Mouse (Mus musculus) forebrain, embryonic 12.5 days (tissue): ENCODE measurements around the gene Gtf2f1. TPM values are rescaled to one million over a fixed set of nuclear protein-coding genes. Genes with fewer than 3 reads are reported as not detected.
A peak's percentile ranks its signal among the peaks of the same experiment; 100 is the strongest.
"Not testable (repeated sequence)": the region's sequence is repeated elsewhere in the genome, so short reads cannot be mapped to it uniquely, and the experiment has no call there.

Experiments used
- ATAC-seq: fragments of 200-750 bp; cut with Nextera tagmentation; 2 replicates; pipeline ENCODE4 v1.8.0; 2017; ENCODE audit warnings: moderate TSS enrichment; ENCODE audit not compliant: low FRiP score
- H3K27ac ChIP-seq: fragments of 300-500 bp; sonication (generic); 2 replicates; pipeline ENCODE4 v1.5.1; 2016; ENCODE audit warnings: mild to moderate bottlenecking
- H3K27me3 ChIP-seq: fragments of 300-500 bp; sonication (generic); 2 replicates; pipeline ENCODE4 v1.6.1; 2016; ENCODE audit warnings: mild to moderate bottlenecking
- H3K36me3 ChIP-seq: fragments of 300-500 bp; sonication (generic); replicated peaks from 2 replicates; pipeline ENCODE4 v1.6.1; 2016; ENCODE audit warnings: mild to moderate bottlenecking
- H3K4me1 ChIP-seq: fragments of 300-500 bp; sonication (generic); 2 replicates; pipeline ENCODE4 v1.6.1; 2016
- H3K4me2 ChIP-seq: fragments of 300-500 bp; sonication (generic); 2 replicates; pipeline ENCODE4 v1.6.1; 2016; ENCODE audit warnings: mild to moderate bottlenecking, moderate library complexity
- H3K4me3 ChIP-seq: fragments of 300-500 bp; sonication (generic); replicated peaks from 2 replicates; pipeline ENCODE4 v1.5.1; 2016; ENCODE audit warnings: mild to moderate bottlenecking
- H3K9ac ChIP-seq: fragments of 300-500 bp; sonication (generic); 2 replicates; pipeline ENCODE4 v1.6.1; 2016; ENCODE audit warnings: mild to moderate bottlenecking
- H3K9me3 ChIP-seq: fragments of 300-500 bp; sonication (generic); 2 replicates; pipeline ENCODE4 v1.6.1; 2016
- WGBS: fragments of 180-500 bp; shearing (Covaris S2); methylation state at CpG from one replicate; pipeline ENCODE4 v1.1.7; 2016; 5-methylcytosine and 5-hydroxymethylcytosine counted together
- polyA plus RNA-seq: library from polyadenylated mRNA; unstranded; fragments of >200 nt; fragmentation: Nextera tagmentation; extraction: Ambion mirVana; gene quantifications from 2 replicates; pipeline ENCODE4 v1.2.1, GENCODE M21; 2016

Gene Gtf2f1
- 80.9 and 81.8 TPM in 2 replicates for polyA plus RNA-seq

- Histone ChIP-seq H3K36me3 (peaks cover 29% of the 10 kb centered on the region), H3K4me3 (peak within 1 kb of the TSS; percentile 72), H3K27ac (peak within 1 kb of the TSS; percentile 95), H3K27me3 (no peaks in the 10 kb centered on the region), H3K4me1 (peaks cover 24% of the 10 kb centered on the region), H3K9me3 (no peaks in the 10 kb centered on the region), H3K4me2 (peak within 1 kb of the TSS; percentile 88), H3K9ac (peak within 1 kb of the TSS; percentile 81)
- peak; percentile 93 for ATAC-seq
- under 1% methylated on average over 51 of the region's 51 CpGs for WGBS
These were observed at the start of gene Gtf2f1, which contains the start of gene Gm17949 for GRCm38 (mm10) chr17:57011236-57012141. Gene Gtf2f1, minus strand, starts transcription at chr17:57011288. Gene Gm17949, plus strand, starts transcription at chr17:57011469.

DNA sequence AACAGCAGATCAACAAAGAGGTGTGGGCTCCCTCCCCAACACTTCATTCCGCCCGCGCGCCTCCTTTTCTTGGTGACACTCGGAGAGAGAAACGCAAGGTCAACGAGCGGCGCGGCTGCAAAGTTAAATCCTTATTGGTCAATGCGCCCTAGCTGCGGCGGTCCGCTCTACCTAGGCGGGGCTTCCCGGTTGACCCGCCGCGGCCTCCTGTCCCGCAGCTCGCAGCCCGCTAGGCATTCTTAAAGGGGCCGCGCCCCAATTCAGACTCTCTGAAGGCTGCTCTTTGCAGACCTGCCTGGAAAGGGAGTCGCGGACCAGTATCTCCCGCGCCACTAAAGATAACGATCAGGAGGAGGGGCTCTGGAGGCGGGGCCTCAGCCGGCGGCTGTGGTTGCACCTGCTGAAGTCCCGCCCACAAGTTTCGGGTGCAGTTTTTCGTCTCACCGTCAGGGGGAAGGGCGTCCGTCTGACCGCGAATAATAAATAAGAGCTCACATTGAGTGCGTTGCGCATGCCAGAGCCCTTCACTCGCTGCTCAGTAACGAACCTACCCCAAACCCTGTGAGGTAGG lies 49.2 kb upstream of the Gtf2f1 start:
- WGBS: under 1% methylated on average over 44 of the region's 44 CpGs
- H3K4me2 ChIP-seq: peak overlapping the region; percentile 87
- peak overlapping the region; percentile 76; the same call in 1 of the 2 replicates for H3K9ac ChIP-seq
- ATAC-seq: peak; percentile 91
- peaks cover 9% of the 10 kb centered on the region for H3K36me3 ChIP-seq
- no peaks in the 10 kb centered on the region for H3K9me3 ChIP-seq
- H3K4me3 ChIP-seq: peak overlapping the region; percentile 69
- H3K4me1 ChIP-seq: peaks cover 30% of the 10 kb centered on the region
- peaks cover 43% of the 10 kb centered on the region for H3K27me3 ChIP-seq
- peak overlapping the region; percentile 90 for H3K27ac ChIP-seq

GRCm38 (mm10) chr17:57059486-57059977 lies 48.4 kb upstream of the Gtf2f1 start, which contains the start of gene Slc25a23:
Gene Slc25a23, minus strand, starts transcription at chr17:57059863.
- 1% methylated on average over 38 of the region's 45 CpGs for WGBS

DNA sequence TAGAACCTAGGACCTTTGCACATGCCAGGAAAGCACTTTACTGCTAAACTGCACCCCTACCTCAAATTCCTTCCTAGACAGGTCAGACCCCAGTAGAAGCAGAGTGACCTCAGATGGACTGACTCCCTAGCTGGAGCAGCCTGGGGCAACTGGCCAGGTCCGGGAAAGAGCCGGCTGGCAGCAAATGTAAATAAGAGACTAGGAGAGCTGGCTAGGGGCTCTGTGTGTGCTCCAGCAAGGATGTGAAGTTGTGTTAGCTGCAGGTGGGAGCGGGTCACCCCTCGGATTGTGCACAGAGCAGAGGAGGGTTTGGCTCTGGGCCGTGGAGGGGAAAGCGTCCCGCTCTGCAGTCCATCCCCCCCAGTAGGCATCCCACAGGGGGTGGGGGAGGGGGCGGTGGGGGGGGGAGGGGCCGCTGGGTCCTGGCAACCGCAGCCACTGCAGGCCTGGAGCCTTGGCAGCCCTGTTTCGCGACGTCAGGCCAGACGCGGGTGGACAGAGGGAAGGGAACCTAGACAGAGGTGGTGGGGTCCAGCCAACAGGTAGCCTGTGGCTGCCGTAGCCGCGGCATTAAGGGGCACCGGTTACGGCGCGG lies 47.9 kb upstream of the Gtf2f1 start, which contains the start of gene Crb3:
Gene Crb3, plus strand, starts transcription at position 215 of the 595 bp plus-strand sequence.
- H3K27ac ChIP-seq: peak within 1 kb of the TSS; percentile 90
- no peaks in the 10 kb centered on the region for H3K9me3 ChIP-seq
- peaks cover 22% of the 10 kb centered on the region for H3K36me3 ChIP-seq
- peaks cover 30% of the 10 kb centered on the region for H3K4me1 ChIP-seq
- peak within 1 kb of the TSS; percentile 87 for H3K4me2 ChIP-seq
- peaks cover 30% of the 10 kb centered on the region for H3K27me3 ChIP-seq
- peak within 1 kb of the TSS; percentile 76 for H3K9ac ChIP-seq
- H3K4me3 ChIP-seq: peak within 1 kb of the TSS; percentile 69
- WGBS: under 1% methylated on average over 12 of the region's 22 CpGs
- peak; percentile 10; the same call in 1 of the 2 replicates for ATAC-seq

More at GRCm38 (mm10) chr17:57059486-57059977, 48.4 kb upstream of the Gtf2f1 start, which contains the start of gene Slc25a23:
- peak; percentile 80 for ATAC-seq
- peak within 1 kb of the TSS; percentile 90 for H3K27ac ChIP-seq
- H3K27me3 ChIP-seq: peaks cover 36% of the 10 kb centered on the region
- peak within 1 kb of the TSS; percentile 76 for H3K9ac ChIP-seq
- H3K4me2 ChIP-seq: peak within 1 kb of the TSS; percentile 87
- peak within 1 kb of the TSS; percentile 69 for H3K4me3 ChIP-seq
- peaks cover 30% of the 10 kb centered on the region for H3K4me1 ChIP-seq
- H3K36me3 ChIP-seq: peaks cover 16% of the 10 kb centered on the region
- H3K9me3 ChIP-seq: no peaks in the 10 kb centered on the region

DNA sequence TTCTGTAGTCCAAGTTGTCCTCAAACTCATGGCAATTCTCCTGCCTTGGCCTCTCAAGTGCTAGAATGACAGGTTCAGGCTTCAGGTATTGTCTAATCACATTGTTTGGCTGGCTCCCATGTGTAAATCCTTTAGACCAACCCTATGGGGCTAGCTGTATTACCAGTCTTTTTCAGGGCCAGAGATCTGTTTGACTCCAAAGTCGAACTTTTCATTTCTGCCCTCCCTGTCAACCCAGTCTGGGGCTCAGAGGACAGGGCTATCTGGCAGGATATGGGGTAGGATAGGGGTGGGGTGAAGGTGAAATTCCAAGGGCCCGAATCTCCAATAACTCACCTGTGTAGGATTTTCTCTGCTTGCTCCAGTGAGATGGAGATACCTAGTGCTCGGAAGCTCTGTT lies 45.2 kb upstream of the Gtf2f1 start:
- Histone ChIP-seq H3K9me3 (no peaks in the 10 kb centered on the region), H3K4me1 (peaks cover 19% of the 10 kb centered on the region), H3K36me3 (peaks cover 44% of the 10 kb centered on the region), H3K4me3 (no peak overlapping the region), H3K27ac (no peak overlapping the region), H3K27me3 (peaks cover 4% of the 10 kb centered on the region), H3K9ac (no peak overlapping the region), H3K4me2 (no peak overlapping the region)
- no peak for ATAC-seq
- 89% methylated on average over 3 of the region's 3 CpGs for WGBS

DNA sequence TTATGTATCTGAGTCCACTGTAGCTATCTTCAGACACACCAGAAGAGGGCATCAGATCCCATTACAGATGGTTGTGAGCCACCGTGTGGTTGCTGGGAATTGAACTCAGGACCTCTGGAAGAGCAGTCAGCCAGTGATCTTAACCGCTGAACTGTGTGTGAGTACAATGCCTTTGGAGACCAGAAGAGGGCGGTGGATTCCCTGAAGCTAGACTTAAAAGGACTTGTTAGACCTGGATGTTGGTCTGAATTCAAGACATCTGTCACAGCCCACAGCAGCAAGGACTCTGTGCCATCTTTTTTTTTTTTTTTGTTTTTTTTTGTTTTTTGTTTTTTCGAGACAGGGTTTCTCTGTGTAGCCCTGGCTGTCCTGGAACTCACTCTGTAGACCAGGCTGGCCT lies 40.6 kb upstream of the Gtf2f1 start:
- H3K4me1 ChIP-seq, H3K27ac ChIP-seq, H3K4me3 ChIP-seq, H3K27me3 ChIP-seq, ATAC-seq, H3K9ac ChIP-seq, H3K4me2 ChIP-seq, H3K9me3 ChIP-seq: not testable (repeated sequence)
- WGBS: 86% methylated on average over 4 of the region's 4 CpGs
- H3K36me3 ChIP-seq: peaks cover 70% of the 10 kb centered on the region

GRCm38 (mm10) chr17:57048816-57049215 lies 37.7 kb upstream of the Gtf2f1 start:
- WGBS: 97% methylated on average over 3 of the region's 3 CpGs
- Histone ChIP-seq H3K4me2 (no peak overlapping the region), H3K36me3 (peaks cover 67% of the 10 kb centered on the region), H3K4me1 (no peaks in the 10 kb centered on the region), H3K27ac (no peak overlapping the region), H3K4me3 (no peak overlapping the region), H3K27me3 (no peaks in the 10 kb centered on the region), H3K9me3 (no peaks in the 10 kb centered on the region), H3K9ac (no peak overlapping the region)
- no peak for ATAC-seq

DNA sequence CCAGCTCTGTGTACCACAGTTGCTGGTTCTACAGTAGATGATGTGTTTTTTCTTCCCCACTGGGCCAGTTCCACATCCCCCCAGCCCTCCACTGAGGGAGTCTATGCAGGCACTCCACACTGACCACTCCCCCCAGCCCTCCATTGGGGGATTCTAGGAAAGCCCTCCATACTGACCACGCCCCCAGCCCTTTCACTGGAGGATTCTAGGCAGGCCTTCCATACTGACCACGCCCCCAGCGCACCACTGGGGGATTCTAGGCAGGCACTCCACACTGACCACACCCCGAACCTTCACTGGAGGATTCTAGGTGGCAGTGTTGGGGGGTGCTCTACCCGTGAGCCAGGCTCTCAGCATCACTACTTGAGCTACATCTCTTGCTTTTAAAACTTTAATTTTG lies 36.3 kb upstream of the Gtf2f1 start:
- Histone ChIP-seq H3K4me3 (no peak overlapping the region), H3K9me3 (no peaks in the 10 kb centered on the region), H3K9ac (no peak overlapping the region), H3K4me1 (no peaks in the 10 kb centered on the region), H3K27me3 (no peaks in the 10 kb centered on the region), H3K27ac (no peak overlapping the region), H3K36me3 (peaks cover 53% of the 10 kb centered on the region), H3K4me2 (no peak overlapping the region)
- 0 out of 2 replicates have a peak, but pooled peaks have one; percentile 34 for ATAC-seq
- WGBS: 48% methylated on average over 5 of the region's 5 CpGs

GRCm38 (mm10) chr17:57041554-57041953 lies 30.5 kb upstream of the Gtf2f1 start, which contains the start of gene Slc25a41:
Gene Slc25a41, minus strand, starts transcription at chr17:57041654.
- H3K4me2 ChIP-seq: no peak within 1 kb of the TSS
- no peak within 1 kb of the TSS for H3K27ac ChIP-seq
- H3K9me3 ChIP-seq: no peaks in the 10 kb centered on the region
- WGBS: 75% methylated on average over 8 of the region's 8 CpGs
- peaks cover 24% of the 10 kb centered on the region for H3K27me3 ChIP-seq
- H3K4me3 ChIP-seq: no peak within 1 kb of the TSS
- no peaks in the 10 kb centered on the region for H3K4me1 ChIP-seq
- peaks cover 16% of the 10 kb centered on the region for H3K36me3 ChIP-seq
- no peak for ATAC-seq
- H3K9ac ChIP-seq: no peak within 1 kb of the TSS

DNA sequence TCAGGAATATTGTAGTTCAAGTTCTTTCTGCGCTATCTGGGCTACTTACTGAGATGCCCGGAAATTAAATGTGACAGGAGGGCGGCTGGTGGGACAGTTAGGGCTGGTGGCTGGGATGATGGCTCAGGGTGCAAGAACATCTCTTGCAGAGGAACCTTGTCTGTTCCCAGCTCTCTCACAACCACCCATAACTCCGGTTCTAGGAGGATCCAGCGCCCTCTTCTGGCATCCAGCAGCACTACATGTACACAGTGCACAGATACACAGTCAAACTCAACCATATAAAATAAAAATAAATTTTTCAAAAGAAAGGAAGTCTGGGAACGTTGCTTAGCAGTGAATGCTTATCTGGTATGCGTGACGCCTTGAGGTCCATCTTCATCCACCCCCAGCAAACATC lies 27.9 kb upstream of the Gtf2f1 start:
- ATAC-seq: no peak
- Histone ChIP-seq H3K27ac (no peak overlapping the region), H3K4me2 (no peak overlapping the region), H3K36me3 (no peaks in the 10 kb centered on the region), H3K4me1 (no peaks in the 10 kb centered on the region), H3K9ac (0 out of 2 replicates have a peak overlapping the region, but pooled peaks have one; percentile 17), H3K9me3 (no peaks in the 10 kb centered on the region), H3K4me3 (no peak overlapping the region), H3K27me3 (peaks cover 24% of the 10 kb centered on the region)
- WGBS: 42% methylated on average over 8 of the region's 8 CpGs

DNA sequence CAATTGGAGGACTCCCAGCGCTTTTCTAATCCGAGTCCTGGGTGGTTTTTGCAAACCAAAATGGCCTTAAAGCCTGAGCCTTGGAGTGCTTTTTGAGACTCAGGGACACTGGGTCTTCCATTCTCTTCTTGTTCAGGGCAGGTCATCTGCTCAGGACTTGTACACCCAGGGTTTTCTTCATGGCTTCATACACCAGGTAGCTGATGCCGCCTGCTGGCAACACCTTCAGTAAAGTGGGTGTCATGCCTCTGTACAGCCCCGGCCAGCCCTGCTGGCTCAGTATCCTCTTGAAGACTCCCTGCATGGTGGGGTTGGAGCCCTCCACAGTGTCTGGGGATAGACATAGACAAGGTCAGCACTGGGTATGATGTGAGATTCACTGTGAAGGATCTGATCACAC lies 21.8 kb upstream of the Gtf2f1 start:
- Histone ChIP-seq H3K4me1 (peaks cover 26% of the 10 kb centered on the region), H3K4me2 (no peak overlapping the region; the same call in 1 of the 2 replicates), H3K36me3 (peaks cover 13% of the 10 kb centered on the region), H3K27me3 (peaks cover 4% of the 10 kb centered on the region), H3K4me3 (no peak overlapping the region), H3K27ac (no peak overlapping the region), H3K9me3 (no peaks in the 10 kb centered on the region), H3K9ac (no peak overlapping the region)
- ATAC-seq: no peak
- WGBS: 86% methylated on average over 4 of the region's 4 CpGs
